Mouse (Mus musculus): ENCODE results near the gene Gas2l3.

The Gas2l3 gene

GRCm38 (mm10) chr10:89443623-89444151 is at the start of gene Gas2l3:
Gas2l3 (minus strand) TSS chr10:89443967.
- DNase-seq (ENCODE audit: low spot score), result peak; percentile 94

- DNase-seq (ENCODE audit: low spot score), result peak; percentile 74
Observed at GRCm38 (mm10) chr10:89491321-89491720, 47.6 kb upstream of the Gas2l3 start.

- DNase-seq (ENCODE audit: low spot score), result no peak
Observed at GRCm38 (mm10) chr10:89490250-89490649, 46.5 kb upstream of the Gas2l3 start.

GRCm38 (mm10) chr10:89489459-89489858 is 45.7 kb upstream of the Gas2l3 start:
- DNase-seq (ENCODE audit: low spot score), result no peak

- no peak for DNase-seq (ENCODE audit: low spot score)
Observed at GRCm38 (mm10) chr10:89486995-89487742, 43.4 kb upstream of the Gas2l3 start.

DNA sequence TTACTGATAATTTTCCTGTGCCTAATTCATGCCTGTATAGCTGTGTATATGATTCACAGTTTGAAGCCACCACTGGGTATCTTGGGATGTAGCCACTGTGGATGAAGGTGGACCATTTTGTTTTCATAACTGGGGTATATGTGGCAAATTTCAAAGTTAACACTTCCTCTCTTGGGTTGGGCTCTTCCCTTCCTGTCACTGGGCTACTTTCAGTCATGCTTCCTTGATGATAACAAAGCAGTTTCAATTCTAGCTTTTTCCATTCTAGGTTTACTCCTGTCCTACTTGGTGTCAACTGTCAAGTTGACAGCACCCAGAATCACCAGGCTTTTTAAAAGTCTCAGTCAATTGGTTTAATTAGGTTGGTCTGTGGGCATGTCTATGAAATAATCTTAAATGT is 41.1 kb upstream of the Gas2l3 start:
- DNase-seq (ENCODE audit: low spot score), result no peak

DNA sequence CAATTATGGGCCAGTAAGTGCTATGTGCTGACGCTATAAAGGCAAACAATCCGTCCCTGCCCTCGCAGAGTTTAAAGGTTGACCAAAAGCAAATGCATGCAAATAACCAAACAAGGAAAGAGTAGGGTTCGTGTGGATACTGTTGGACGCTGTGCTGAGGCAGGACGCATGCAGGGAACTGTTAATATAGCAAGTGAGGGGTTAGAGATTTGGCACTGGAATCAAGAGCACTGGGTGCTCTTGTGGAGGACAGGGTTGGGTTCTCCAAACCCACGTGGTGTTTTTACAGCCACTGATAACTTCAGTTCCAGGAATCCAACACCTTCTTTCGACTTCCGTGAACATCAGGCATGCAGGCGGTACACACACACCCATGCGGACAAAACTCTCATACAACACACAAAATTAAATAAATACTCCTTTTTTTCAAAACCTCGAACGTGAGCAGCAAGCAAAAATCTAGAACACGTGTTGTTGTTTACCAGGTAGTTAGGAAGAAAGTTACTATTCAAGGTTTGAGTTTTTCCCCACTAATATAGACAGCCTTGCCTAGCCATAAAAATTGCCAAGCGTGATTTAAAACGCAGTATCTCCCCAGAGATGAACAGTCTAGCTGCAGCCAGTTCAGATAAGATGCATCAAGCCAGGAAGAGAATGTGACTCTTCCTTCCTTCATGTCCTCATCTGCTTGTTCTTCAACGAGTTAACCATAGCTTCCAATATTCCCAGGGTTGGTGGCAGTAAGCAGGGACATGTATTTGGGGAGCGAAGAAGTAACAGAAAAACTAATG is 40.2 kb upstream of the Gas2l3 start:
- DNase-seq (ENCODE audit: low spot score), result no peak

DNA sequence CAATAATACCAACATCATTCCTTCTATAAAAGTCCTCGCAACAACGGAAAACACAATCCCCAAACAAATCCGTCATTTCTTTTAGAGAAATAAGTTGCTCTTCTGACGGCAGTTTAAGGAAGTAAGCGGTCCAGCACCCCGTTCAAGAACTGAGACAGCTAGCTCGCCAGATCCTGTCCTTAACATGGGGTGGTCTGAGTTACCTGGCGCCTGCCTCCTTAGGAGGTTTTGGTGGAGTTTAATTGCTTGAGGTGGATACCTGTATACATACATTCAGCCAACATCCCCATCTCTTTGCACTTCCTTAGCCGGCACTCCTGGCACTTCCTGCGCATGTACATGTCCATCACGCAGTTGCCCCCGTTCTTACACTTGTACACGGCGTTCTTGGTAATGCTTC is 39.3 kb upstream of the Gas2l3 start:
- DNase-seq (ENCODE audit: low spot score), result no peak

DNA sequence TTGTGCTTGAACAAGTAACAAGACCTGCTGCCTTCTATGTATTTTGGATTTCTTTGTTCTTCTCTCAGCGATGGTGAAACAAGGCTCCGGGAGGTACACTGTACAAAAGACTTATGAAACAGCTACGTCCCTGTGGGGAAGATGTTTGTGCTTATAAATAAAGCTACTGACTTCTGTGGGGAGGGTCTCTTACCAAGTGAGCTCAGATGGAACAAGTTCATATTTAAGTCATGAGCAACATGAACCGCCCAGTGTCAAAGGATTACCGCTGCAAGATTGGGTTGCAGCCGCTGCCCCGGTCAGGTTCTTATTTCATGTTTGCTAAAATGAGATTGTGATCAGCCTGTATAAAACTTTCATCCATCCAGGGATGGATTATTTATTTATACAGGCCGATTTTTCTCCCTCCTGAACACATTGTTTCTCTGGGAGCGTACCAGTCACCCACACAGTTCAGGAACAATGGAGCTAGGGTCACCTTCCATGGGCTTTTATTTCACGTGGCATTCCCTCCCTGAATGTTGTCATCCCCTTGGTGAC is 38.4 kb upstream of the Gas2l3 start:
- DNase-seq (ENCODE audit: low spot score), result peak; percentile 65

GRCm38 (mm10) chr10:89481638-89482037 is 37.9 kb upstream of the Gas2l3 start:
- DNase-seq (ENCODE audit: low spot score), result peak; percentile 33

GRCm38 (mm10) chr10:89478766-89479165 is 35.0 kb upstream of the Gas2l3 start:
- DNase-seq (ENCODE audit: low spot score), result no peak

DNA sequence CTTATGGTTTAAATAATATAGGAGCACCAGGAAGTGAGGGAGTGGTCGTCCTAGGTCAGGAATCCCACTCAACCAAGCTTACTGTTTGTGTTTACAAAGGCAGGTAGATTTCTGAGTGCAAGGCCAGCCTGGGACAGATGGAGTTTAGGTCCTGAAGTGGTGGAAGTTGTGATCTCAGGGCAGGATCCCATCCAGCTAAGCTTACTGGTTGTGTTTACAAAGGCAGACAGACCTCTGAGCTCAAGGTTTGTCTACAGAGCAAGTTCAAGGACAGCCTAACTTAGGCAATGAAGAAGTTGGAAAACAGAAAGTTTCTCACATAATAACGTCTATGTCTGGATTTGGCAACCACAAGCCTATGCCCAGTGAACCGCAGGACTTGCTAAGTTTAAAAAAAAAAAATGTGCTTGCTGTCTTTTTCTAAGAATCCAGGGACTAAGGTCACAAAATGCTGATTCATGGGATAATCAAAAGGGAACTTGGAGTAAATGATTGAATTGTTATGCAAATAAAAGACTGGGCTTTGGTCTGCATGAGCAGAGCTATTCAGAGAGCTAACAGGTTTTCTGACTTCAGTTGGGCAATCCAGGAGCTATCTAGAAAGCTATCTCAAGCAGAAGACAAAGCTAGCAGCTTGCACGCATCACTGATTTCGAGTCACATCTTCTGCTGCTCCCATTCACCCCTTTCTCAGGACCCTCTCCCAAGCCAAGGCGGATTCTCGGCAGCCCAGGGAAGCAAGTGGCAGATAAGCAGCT is 27.0 kb upstream of the Gas2l3 start:
- DNase-seq (ENCODE audit: low spot score), result peak; percentile 8

DNA sequence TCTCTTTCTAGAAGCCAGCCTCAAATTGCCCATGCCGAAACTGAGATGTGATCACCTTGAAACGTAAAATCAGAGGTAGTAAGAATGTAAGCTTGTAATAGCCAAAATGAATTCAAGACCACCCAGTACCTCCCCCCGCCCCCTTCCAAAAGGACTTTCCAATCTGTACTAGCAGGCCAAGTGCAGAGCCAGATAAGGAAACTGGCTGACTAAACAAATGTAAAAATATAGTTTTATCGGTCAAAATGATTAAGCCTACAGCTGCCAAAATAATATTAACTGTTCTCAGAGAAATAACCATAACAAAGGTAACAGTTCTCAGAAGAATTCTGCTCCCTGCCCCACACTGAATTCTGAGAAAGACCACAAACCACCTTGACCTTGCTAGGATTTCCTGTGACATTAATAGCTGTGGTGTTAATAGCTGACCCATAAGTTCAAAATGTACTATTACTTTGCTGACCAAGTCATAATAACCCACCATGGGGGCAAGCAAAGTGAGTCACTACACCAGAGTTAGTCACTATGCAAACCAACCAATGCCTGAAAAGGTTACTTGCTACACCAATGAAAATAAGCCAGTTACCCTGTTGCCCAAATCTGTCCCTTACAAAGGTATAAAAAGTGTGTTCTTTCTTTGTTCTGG is 21.1 kb upstream of the Gas2l3 start:
- no peak for DNase-seq (ENCODE audit: low spot score)

- DNase-seq (ENCODE audit: low spot score), result no peak
Observed at GRCm38 (mm10) chr10:89462890-89463289, 19.1 kb upstream of the Gas2l3 start.

DNA sequence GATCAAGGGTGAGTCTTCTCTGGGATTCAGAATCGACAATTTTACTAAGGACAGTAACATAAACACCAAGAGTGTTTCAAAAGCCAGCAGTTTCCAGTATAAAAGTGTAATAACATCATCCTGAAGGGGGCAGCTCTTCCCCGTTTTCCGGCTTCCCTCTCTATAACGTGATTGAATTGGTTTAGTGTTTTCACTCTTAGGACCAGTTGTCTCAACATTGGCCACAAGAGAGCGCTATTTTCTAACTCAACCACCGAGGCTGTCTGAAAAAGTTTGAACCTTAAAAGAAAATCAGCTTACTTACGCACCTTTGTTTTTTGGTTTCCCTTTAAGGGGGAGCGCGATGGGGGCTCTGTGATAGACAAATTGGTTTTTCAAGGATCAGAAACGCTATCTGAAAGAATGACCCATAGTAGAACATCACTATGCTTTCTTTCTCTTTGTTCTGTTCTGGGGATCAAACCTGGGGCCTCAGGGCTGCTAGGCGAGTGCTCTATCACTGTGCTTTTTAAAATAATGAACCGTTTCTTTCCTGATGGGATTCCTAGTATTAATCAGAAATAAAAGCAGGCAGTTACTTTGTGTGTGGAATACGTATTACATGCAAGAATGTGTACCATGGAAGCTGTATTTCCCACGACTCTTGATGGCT is 18.2 kb upstream of the Gas2l3 start:
- peak; percentile 97 for DNase-seq (ENCODE audit: low spot score)

GRCm38 (mm10) chr10:89460972-89461371 is 17.2 kb upstream of the Gas2l3 start:
- DNase-seq (ENCODE audit: low spot score), result no peak

DNA sequence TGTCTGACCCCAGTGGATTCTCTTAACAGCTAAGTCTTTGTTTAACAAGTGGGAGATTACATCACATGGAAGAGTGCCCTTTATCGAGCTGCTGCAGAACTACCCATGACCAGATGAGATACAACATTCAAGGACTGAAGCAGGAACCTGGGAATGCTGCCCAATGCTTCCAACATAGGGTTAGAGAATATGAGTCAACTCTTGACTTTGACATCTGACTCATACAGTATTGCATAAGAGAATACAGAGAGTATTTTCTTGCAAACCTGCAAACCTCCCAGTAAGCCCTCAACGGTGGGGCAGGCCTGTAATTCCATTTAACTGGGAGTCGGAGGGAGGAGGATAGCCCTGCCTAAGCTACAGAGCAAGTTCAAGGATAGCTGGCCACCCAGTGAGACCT is 15.0 kb upstream of the Gas2l3 start:
- DNase-seq (ENCODE audit: low spot score), result no peak

DNA sequence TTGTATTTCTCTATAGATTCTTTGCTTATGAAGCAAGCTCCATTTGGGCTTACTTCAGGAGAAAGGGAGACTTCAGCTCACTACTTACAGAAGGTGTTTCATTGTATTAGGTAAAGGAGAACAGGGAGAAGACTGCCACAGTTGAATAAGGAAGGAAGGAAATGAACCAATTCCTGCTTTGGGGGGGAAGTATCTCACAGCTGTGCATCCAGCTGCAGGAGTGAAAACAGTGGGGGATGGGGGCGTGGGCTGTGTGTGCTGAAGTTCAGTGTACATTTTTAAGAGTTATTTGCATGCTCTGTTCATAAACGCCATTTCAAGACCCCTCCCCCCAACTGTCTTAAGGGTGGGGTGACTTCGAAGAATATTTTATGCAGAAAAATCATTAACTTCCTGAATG is 10.0 kb upstream of the Gas2l3 start:
- no peak for DNase-seq (ENCODE audit: low spot score)

DNA sequence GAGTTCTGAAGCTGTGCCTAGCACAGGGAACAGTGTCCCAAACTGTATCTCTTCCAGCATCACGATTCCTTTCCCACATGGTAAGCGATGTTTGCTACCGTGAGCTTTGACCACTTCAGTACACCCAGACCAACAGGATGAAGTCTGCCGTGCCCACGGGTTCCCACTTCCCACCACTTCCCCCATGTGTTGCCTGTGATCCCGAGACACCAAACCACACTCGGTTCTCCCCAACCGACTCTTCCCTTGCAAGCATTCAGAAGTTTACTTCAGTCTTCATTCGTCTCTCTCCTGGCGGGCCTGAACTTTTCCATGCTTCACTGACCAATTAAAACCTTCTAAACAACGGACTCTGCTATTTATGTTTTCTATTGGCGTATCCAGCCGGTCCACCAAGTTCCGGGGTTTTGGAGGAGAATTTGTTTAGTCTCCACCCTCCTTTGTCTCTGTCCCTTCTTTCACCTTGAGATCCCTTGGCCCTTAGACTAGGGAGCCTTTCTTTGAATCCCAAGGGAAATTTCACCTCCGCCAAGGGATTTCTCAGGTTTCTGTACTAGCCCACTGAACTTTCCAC is 9.4 kb upstream of the Gas2l3 start:
- DNase-seq (ENCODE audit: low spot score), result no peak

DNA sequence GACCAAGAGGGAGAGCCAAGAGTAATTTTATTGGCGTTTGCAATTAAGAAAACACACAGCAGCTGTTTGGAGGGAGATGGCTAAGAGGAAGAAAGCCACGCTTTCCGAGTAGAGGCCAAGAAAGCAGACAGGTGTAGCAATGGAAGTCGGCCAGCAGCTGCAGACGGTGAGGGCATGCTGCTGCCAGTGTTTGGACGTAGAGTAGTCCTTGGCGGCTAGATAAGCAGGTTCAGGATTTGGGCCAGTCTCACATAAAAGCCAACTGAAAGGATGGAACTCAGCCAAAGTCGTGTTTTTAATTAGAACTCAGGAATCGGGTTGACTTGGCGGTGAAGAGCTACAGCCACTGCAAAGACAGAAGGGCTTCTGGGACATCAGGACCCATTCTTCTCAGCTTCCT is 6.6 kb upstream of the Gas2l3 start:
- no peak for DNase-seq (ENCODE audit: low spot score)

- no peak for DNase-seq (ENCODE audit: low spot score)
Observed at GRCm38 (mm10) chr10:89444381-89444780, 614 bp upstream of the Gas2l3 start.
